Mouse (Mus musculus): ENCODE measurements around the gene Ubtd1.

GRCm38 (mm10) chr19:42043988-42044387 lies 62.4 kb downstream of the Ubtd1 start:
- no peak for TF ChIP-seq CTCF (IDR thresholded peaks at IDR 0.05; ENCODE audit: insufficient read depth, low read length)
- TF ChIP-seq POLR2A (IDR thresholded peaks at IDR 0.05; ENCODE audit: borderline replicate concordance, extremely low read depth, low read depth, low read length), result no peak

All from lung, adult 2 months (tissue).